Mouse (Mus musculus): ENCODE results near the gene Ddah1. TPM values are rescaled to one million over a fixed set of nuclear protein-coding genes. Genes with fewer than 3 reads are reported as not detected.

Ddah1 gene
- polyA plus RNA-seq, 1 experiment from 2014 or later, result 55.7 TPM

DNA sequence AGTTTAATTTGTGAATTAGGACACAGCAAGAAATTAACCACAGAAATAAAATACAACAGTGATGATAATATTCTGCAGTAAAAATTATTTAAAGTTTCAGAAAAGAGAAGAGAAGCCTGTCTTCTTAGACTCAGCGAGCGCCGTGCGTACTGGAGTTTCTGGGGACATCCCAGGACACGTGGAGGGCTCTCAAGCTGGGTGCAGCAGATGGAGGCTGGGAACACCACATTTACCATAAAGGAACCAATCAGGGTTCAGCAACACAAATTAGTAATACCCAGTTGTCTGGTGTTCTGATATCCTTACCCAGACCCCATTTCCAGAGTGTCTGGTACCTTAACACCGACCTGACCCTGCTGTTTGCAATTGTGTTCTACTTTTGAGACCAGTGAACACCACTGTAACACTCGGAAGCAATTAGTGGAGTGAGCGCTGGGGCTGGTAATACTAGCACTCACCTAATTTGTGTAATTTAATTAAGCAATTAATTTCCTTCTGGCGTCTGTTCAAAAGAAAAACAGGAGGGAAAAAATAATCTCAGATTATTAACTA is 14.9 kb upstream of the Ddah1 start:
- ATAC-seq (ENCODE audit: low FRiP score, low read depth), result no peak
- Histone ChIP-seq H3K4me3 (no peak overlapping the region), H3K4me2 (replicated peaks) (no peak overlapping the region), H3K27me3 (peaks cover 5% of the 10 kb centered on the region; the same call in 1 of the 2 replicates), H3K36me3 (no peaks in the 10 kb centered on the region), H3K27ac (no peak overlapping the region), H3K9ac (no peak overlapping the region), H3K4me1 (peaks cover 6% of the 10 kb centered on the region; the same call in 1 of the 2 replicates), H3K9me3 (no peaks in the 10 kb centered on the region)
- WGBS, result 33% methylated on average over 9 of the region's 9 CpGs

DNA sequence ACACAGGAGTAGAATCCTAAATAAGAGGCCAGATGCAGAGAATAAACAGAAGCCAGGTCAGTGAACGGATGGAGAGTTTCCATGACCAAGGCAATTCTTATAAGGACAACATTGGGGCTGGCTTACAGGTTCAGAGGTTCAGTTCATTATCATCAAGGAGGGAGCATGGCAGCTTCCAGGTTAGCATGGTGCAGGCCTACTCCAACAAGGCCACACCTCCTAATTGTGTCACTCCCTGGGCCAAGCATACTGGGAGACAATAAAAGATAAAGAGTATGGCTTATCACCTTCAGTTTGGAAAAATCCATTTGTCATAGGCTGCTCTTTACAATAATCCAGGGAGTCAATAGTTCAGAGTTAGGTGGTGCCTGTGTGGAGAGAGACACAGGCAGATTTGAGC is 9.8 kb upstream of the Ddah1 start:
- peaks cover 7% of the 10 kb centered on the region for H3K4me1 ChIP-seq
- no peak for ATAC-seq (ENCODE audit: low FRiP score, low read depth)
- no peak overlapping the region for H3K9ac ChIP-seq
- 0 out of 2 replicates have a peak, but pooled peaks cover 2% of the 10 kb centered on the region for H3K27me3 ChIP-seq
- H3K36me3 ChIP-seq, result no peaks in the 10 kb centered on the region
- WGBS, result 75% methylated on average over 1 of the region's 1 CpGs
- H3K4me3 ChIP-seq, result no peak overlapping the region
- no peaks in the 10 kb centered on the region for H3K9me3 ChIP-seq
- no peak overlapping the region for H3K27ac ChIP-seq
- H3K4me2 ChIP-seq (replicated peaks), result no peak overlapping the region

- Histone ChIP-seq H3K4me1 (peaks cover 25% of the 10 kb centered on the region), H3K9ac (no peak overlapping the region), H3K4me3 (no peak overlapping the region), H3K4me2 (replicated peaks) (no peak overlapping the region), H3K27me3 (peaks cover 48% of the 10 kb centered on the region), H3K27ac (no peak overlapping the region), H3K9me3 (no peaks in the 10 kb centered on the region), H3K36me3 (no peaks in the 10 kb centered on the region)
- ATAC-seq (ENCODE audit: low FRiP score, low read depth), result no peak
- WGBS, result 85% methylated on average over 8 of the region's 8 CpGs
Observed at GRCm38 (mm10) chr3:145756457-145756856, 2.0 kb upstream of the Ddah1 start.

GRCm38 (mm10) chr3:145757177-145757576 is 1.3 kb upstream of the Ddah1 start:
- Histone ChIP-seq H3K9me3 (no peaks in the 10 kb centered on the region), H3K27me3 (peaks cover 48% of the 10 kb centered on the region), H3K9ac (no peak overlapping the region), H3K4me1 (peaks cover 25% of the 10 kb centered on the region), H3K4me3 (no peak overlapping the region), H3K27ac (no peak overlapping the region), H3K36me3 (no peaks in the 10 kb centered on the region), H3K4me2 (replicated peaks) (no peak overlapping the region)
- WGBS, result 55% methylated on average over 8 of the region's 8 CpGs
- no peak for ATAC-seq (ENCODE audit: low FRiP score, low read depth)

- WGBS, result 45% methylated on average over 4 of the region's 4 CpGs
- Histone ChIP-seq H3K36me3 (no peaks in the 10 kb centered on the region), H3K27me3 (peaks cover 48% of the 10 kb centered on the region), H3K4me3 (peak overlapping the region; percentile 67; the same call in 1 of the 2 replicates), H3K9me3 (no peaks in the 10 kb centered on the region), H3K4me1 (peaks cover 23% of the 10 kb centered on the region), H3K4me2 (replicated peaks) (peak overlapping the region; percentile 99), H3K9ac (no peak overlapping the region), H3K27ac (no peak overlapping the region)
- ATAC-seq (ENCODE audit: low FRiP score, low read depth), result no peak
Observed at GRCm38 (mm10) chr3:145757844-145758243, 631 bp upstream of the Ddah1 start.

GRCm38 (mm10) chr3:145759379-145760209 is 1.1 kb downstream of the Ddah1 start:
- Histone ChIP-seq H3K4me3 (peak overlapping the region; percentile 67), H3K9me3 (no peaks in the 10 kb centered on the region), H3K27ac (no peak overlapping the region; the same call in 1 of the 2 replicates), H3K36me3 (no peaks in the 10 kb centered on the region), H3K4me1 (peaks cover 24% of the 10 kb centered on the region), H3K9ac (peak overlapping the region; percentile 80), H3K27me3 (peaks cover 48% of the 10 kb centered on the region), H3K4me2 (replicated peaks) (peak overlapping the region; percentile 99)
- 14% methylated on average over 14 of the region's 14 CpGs for WGBS
- ATAC-seq (ENCODE audit: low FRiP score, low read depth), result no peak; the same call in 1 of the 2 replicates

DNA sequence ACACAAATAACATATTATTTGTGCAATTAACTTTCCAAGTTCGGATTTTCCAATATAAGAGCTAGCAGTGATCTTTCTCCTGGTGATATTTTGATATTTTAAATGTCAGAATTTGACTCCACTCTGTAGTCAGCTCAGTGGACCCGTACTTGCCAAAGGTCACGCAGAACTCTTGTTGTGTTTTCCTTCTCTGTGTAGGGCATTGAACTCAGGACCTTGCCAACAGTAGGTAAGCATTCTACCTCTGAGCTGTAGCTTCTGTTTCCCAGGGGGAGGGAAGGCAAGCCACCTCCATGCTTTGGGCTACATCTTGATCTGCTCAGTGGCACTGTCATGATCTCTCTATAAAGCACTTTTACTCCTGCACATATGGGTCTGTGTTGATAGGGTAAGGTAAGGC is 2.1 kb downstream of the Ddah1 start:
- WGBS, result 93% methylated on average over 3 of the region's 3 CpGs
- Histone ChIP-seq H3K4me2 (replicated peaks) (0 out of 2 replicates have a peak overlapping the region, but pooled peaks have one; percentile 99), H3K4me1 (peaks cover 31% of the 10 kb centered on the region), H3K4me3 (no peak overlapping the region), H3K36me3 (no peaks in the 10 kb centered on the region), H3K9me3 (no peaks in the 10 kb centered on the region), H3K9ac (no peak overlapping the region), H3K27me3 (peaks cover 47% of the 10 kb centered on the region), H3K27ac (no peak overlapping the region)
- no peak for ATAC-seq (ENCODE audit: low FRiP score, low read depth)

DNA sequence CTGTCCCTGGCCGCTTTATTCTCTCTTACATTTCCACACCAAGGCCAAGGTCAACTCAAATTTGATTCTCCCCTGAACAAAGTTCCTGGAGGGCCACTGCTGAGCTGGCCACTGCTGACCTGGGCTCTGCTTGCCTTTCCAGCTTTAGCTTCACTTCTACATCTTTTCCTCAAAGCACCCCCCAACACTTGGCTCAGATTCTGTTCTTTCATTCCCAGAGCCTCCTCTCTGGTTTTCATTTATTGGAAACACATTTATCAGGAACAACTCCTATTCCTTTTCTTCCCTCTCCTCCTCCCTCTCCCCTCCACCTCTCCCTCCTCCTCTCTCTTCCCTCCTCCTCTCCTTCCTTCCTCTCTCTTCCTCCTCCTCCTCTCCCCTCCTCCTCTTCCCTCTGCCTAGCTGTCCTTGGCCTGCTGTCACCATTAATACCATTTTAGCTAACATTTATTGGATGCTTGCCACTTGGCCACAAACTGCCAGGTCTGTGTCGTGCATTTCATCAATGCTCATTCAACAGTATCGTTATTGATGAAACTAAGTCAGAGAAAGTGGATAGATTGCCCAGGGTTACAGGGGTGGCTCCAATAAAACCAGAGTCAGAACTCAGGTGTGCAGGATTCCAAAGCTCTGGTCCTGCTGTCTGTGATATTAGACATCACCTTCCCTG is 3.2 kb downstream of the Ddah1 start:
- no peaks in the 10 kb centered on the region for H3K9me3 ChIP-seq
- no peak overlapping the region for H3K27ac ChIP-seq
- H3K36me3 ChIP-seq, result no peaks in the 10 kb centered on the region
- no peak overlapping the region for H3K4me3 ChIP-seq
- H3K9ac ChIP-seq, result no peak overlapping the region
- peaks cover 37% of the 10 kb centered on the region for H3K27me3 ChIP-seq
- H3K4me1 ChIP-seq, result peaks cover 31% of the 10 kb centered on the region
- 57% methylated on average over 3 of the region's 3 CpGs for WGBS
- no peak overlapping the region for H3K4me2 ChIP-seq (replicated peaks)
- no peak for ATAC-seq (ENCODE audit: low FRiP score, low read depth)

- WGBS, result 68% methylated on average over 4 of the region's 4 CpGs
- no peak overlapping the region for H3K27ac ChIP-seq
- no peaks in the 10 kb centered on the region for H3K9me3 ChIP-seq
- no peak overlapping the region for H3K4me3 ChIP-seq
- no peaks in the 10 kb centered on the region for H3K36me3 ChIP-seq
- H3K9ac ChIP-seq, result no peak overlapping the region
- peaks cover 24% of the 10 kb centered on the region for H3K27me3 ChIP-seq
- no peak overlapping the region for H3K4me2 ChIP-seq (replicated peaks)
- H3K4me1 ChIP-seq, result peaks cover 30% of the 10 kb centered on the region
- no peak for ATAC-seq (ENCODE audit: low FRiP score, low read depth)
Observed at GRCm38 (mm10) chr3:145762957-145763641, 4.6 kb downstream of the Ddah1 start.

- Histone ChIP-seq H3K9me3 (no peaks in the 10 kb centered on the region), H3K4me2 (replicated peaks) (no peak overlapping the region), H3K4me1 (peaks cover 26% of the 10 kb centered on the region), H3K4me3 (no peak overlapping the region), H3K9ac (no peak overlapping the region), H3K27me3 (peaks cover 20% of the 10 kb centered on the region), H3K36me3 (no peaks in the 10 kb centered on the region), H3K27ac (no peak overlapping the region)
- 93% methylated on average over 3 of the region's 3 CpGs for whole genome bisulfite sequencing
- ATAC-seq (ENCODE audit: low FRiP score, low read depth), result no peak
Observed at GRCm38 (mm10) chr3:145763642-145763972, 5.1 kb downstream of the Ddah1 start.

DNA sequence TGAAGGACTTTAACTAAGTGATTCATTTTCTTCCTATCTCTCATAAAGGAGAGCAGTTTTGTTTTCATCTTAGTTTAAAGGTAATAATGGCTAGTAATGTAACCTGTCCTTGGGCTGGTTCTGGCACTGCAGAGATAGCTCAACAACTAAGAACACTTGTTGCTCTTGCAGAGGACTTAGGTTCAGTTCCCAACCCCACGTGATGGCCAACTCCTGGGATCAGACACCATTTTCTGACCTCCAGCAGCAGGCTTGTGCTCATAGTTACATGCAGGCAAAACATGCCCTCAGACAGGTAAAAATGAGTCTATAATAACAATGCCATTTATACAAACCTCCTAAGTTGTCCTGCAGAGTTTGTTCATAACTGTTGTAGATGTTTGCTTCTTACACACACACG is 5.9 kb downstream of the Ddah1 start:
- Histone ChIP-seq H3K9me3 (no peaks in the 10 kb centered on the region), H3K4me1 (peaks cover 22% of the 10 kb centered on the region), H3K9ac (no peak overlapping the region), H3K4me3 (no peak overlapping the region), H3K36me3 (no peaks in the 10 kb centered on the region), H3K27ac (no peak overlapping the region), H3K27me3 (peaks cover 15% of the 10 kb centered on the region), H3K4me2 (replicated peaks) (no peak overlapping the region)
- 69% methylated on average over 2 of the region's 2 CpGs for WGBS
- ATAC-seq (ENCODE audit: low FRiP score, low read depth), result no peak

DNA sequence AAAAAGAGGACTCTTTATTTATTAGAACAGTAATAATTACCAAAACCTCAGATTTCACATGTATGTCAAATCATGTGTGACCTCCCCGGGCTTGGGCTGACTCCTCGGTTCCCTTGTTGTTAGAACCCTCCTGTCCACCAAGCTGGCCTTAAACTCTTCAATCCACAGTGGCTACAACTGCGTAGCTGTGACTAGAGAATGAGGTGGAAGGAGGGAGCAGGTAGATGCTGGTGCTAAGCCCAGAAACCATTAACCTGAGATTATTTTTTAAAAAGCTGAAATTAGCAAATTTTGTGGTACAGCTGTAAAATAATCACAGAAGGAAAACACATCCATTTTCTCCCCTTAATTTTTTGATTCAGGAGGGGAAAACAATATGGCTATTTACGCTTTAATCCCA is 10.0 kb downstream of the Ddah1 start:
- Histone ChIP-seq H3K27ac (no peak overlapping the region), H3K9ac (no peak overlapping the region), H3K9me3 (no peaks in the 10 kb centered on the region), H3K4me2 (replicated peaks) (no peak overlapping the region), H3K4me1 (peaks cover 9% of the 10 kb centered on the region; the same call in 1 of the 2 replicates), H3K4me3 (no peak overlapping the region), H3K36me3 (no peaks in the 10 kb centered on the region), H3K27me3 (no peaks in the 10 kb centered on the region)
- WGBS, result 89% methylated on average over 4 of the region's 4 CpGs
- no peak for ATAC-seq (ENCODE audit: low FRiP score, low read depth)

All from limb, embryonic 13.5 days (tissue).